Mouse (Mus musculus): ENCODE data around the gene Ptrh1. TPM values are rescaled to one million over a fixed set of nuclear protein-coding genes. Genes with fewer than 3 reads are reported as not detected.

The Ptrh1 gene
- polyA plus RNA-seq, 1 experiment from 2014 or later, result 1.1 TPM

DNA sequence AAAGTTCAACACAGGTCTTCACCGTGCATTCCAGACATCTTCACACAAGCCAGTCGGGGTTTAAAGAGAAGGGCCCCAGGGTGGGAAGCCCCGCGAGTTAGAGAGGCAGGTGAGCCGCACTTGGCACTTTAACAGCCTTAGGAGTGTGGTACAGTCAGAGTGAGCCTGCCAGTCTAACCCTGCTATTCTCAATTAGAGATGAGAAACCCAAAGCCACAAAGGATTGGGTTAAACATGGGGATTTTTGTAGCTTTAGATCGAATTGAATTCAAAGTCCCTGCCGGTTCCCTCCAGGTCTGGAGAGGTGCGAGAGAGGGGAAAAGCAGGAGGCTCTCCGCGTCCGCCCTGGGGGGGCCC, 34.7 kb upstream of the Ptrh1 start, which contains the start of gene 6330409D20Rik:
6330409D20Rik (minus strand) TSS at position 101 of the 357 bp plus-strand sequence.
- TF ChIP-seq CTCF (IDR thresholded peaks at IDR 0.05; ENCODE audit: low read depth) (no peak), EP300 (IDR thresholded peaks at IDR 0.05; ENCODE audit: low read depth) (no peak)
- Histone ChIP-seq H3K9me3 (ENCODE audit: low read length) (no peaks in the 10 kb centered on the region), H3K9ac (replicated peaks) (no peak within 1 kb of the TSS), H3K36me3 (replicated peaks; ENCODE audit: insufficient read depth, low read length) (peaks cover 9% of the 10 kb centered on the region), H3K27me3 (ENCODE audit: insufficient read depth, low read length) (peaks cover 6% of the 10 kb centered on the region; the same call in 1 of the 2 replicates), H3K27ac (ENCODE audit: low read depth) (no peak within 1 kb of the TSS), H3K4me1 (ENCODE audit: insufficient read depth) (0 out of 2 replicates have a peak, but pooled peaks cover 8% of the 10 kb centered on the region), H3K4me2 (ENCODE audit: low read depth, low read length) (peak within 1 kb of the TSS; percentile 57), H3K4me3 (ENCODE audit: low read depth, low read length) (peak within 1 kb of the TSS; percentile 13; the same call in 1 of the 2 replicates)
- 45% methylated on average over 11 of the region's 11 CpGs for WGBS (ENCODE audit: insufficient replicate concordance)
- ATAC-seq (no peak), DNase-seq (no peak)

DNA sequence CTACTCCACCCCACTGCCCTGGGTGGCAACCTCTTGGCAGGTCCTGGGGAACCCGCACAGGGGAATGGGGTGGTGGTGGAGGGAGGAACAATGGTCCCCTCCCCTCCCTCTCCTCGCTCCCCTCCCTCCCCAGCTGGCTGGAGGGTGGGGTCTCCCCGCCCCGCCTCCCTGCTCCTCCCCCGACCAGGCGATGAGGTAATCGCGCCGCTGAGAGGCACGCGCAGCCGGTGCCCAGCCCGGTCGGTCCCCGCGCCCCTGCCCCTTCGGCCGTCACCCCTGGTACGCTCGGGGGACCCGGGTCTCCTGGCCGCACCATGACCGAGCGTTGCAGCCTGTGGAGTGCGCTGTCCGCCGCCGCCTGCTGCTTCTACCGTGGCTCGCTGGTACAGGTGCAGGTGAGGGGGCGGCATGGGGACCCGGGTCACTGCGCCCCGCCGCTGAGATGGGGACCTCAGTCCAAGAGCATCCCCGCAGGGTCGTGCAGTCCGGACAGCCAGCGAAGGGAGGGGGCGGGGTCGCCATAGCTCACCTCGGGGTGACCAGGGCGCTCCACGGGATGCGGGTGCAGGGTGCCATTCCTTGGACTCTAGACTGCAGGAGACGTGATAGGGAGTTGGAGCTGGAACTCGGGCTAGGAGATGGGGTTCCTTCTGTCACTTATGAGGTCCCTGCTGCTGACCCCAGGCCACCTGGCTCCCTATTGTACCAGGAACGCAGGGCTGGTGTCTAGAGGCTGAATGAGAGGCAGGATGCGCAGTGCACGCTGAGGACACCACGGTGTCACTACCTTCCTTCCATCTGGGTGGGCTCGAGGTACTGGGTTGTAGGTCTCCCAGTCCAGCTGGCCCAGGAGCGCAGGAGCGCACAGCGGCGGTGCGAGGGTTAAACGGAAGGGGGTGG, 34.1 kb upstream of the Ptrh1 start:
- Histone ChIP-seq H3K27me3 (ENCODE audit: insufficient read depth, low read length) (peaks cover 6% of the 10 kb centered on the region; the same call in 1 of the 2 replicates), H3K36me3 (replicated peaks; ENCODE audit: insufficient read depth, low read length) (peaks cover 14% of the 10 kb centered on the region), H3K27ac (ENCODE audit: low read depth) (no peak overlapping the region), H3K9me3 (ENCODE audit: low read length) (no peaks in the 10 kb centered on the region), H3K4me3 (ENCODE audit: low read depth, low read length) (peak overlapping the region; percentile 13; the same call in 1 of the 2 replicates), H3K4me2 (ENCODE audit: low read depth, low read length) (peak overlapping the region; percentile 57), H3K4me1 (ENCODE audit: insufficient read depth) (0 out of 2 replicates have a peak, but pooled peaks cover 8% of the 10 kb centered on the region), H3K9ac (replicated peaks) (no peak overlapping the region)
- no peak for DNase-seq
- 59% methylated on average over 42 of the region's 58 CpGs for WGBS (ENCODE audit: insufficient replicate concordance)
- peak; percentile 25; the same call in 1 of the 2 replicates for ATAC-seq
- no peak for TF ChIP-seq CTCF (IDR thresholded peaks at IDR 0.05; ENCODE audit: low read depth)
- no peak for TF ChIP-seq EP300 (IDR thresholded peaks at IDR 0.05; ENCODE audit: low read depth)

DNA sequence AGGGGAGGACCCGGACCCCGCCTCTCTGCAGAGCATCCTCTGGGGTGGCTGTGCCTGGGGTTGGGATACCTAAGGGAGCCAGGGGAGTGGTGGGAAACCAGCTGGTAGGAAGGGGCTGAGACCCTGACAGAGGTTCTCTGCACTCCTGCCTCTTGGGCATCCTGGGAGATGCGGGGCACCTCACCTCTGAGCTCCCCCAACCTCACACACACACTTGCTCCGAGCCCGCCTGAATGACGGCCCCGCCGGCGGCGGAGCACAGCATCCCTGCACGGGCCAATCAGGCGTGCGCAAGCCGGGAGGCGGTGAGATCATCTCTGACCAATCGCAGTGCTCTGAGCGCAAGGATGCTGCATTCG, 33.4 kb upstream of the Ptrh1 start:
- H3K27me3 ChIP-seq (ENCODE audit: insufficient read depth, low read length), result peaks cover 6% of the 10 kb centered on the region; the same call in 1 of the 2 replicates
- 0 out of 2 replicates have a peak, but pooled peaks cover 8% of the 10 kb centered on the region for H3K4me1 ChIP-seq (ENCODE audit: insufficient read depth)
- H3K9ac ChIP-seq (replicated peaks), result no peak overlapping the region
- no peak for DNase-seq
- H3K4me3 ChIP-seq (ENCODE audit: low read depth, low read length), result no peak overlapping the region
- no peak for TF ChIP-seq EP300 (IDR thresholded peaks at IDR 0.05; ENCODE audit: low read depth)
- TF ChIP-seq CTCF (IDR thresholded peaks at IDR 0.05; ENCODE audit: low read depth), result no peak
- 73% methylated on average over 18 of the region's 18 CpGs for WGBS (ENCODE audit: insufficient replicate concordance)
- no peak overlapping the region for H3K4me2 ChIP-seq (ENCODE audit: low read depth, low read length)
- H3K9me3 ChIP-seq (ENCODE audit: low read length), result no peaks in the 10 kb centered on the region
- no peak overlapping the region for H3K27ac ChIP-seq (ENCODE audit: low read depth)
- 0 out of 2 replicates have a peak, but pooled peaks have one; percentile 25 for ATAC-seq
- peaks cover 20% of the 10 kb centered on the region for H3K36me3 ChIP-seq (replicated peaks; ENCODE audit: insufficient read depth, low read length)

DNA sequence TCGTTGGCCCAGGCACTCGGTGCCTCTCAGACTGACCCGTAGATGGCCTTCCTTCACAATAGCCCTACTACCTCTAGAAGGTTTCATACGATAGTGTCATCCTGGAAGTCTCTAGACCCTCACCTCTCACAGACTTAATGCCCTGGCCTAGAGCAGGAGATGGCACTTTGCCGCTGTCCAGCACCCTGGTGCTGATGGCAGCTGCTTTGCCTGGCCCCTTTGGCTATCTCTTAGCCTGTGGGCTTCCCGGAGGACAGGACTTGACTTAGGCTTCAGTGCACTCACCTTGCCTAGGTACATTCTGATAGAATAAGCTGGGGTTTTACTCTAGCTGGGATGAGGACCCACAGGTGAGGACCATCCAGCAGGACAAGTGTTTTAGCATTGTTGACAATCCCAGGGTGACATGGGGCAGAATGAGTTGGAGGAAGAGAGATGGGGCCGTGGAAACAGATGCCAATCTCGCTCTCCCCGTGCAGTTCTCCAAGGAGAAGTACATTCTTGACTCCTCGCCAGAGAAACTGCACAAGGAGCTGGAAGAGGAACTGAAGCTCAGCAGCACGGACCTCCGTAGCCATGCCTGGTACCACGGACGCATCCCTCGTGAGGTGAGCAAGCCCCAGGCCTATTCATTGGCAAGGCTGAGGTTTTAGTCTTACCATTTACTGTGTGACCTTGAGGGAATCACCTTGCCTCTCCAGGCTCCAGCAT, 31.2 kb upstream of the Ptrh1 start:
- no peak overlapping the region for H3K4me3 ChIP-seq (ENCODE audit: low read depth, low read length)
- 0 out of 2 replicates have a peak, but pooled peaks cover 8% of the 10 kb centered on the region for H3K4me1 ChIP-seq (ENCODE audit: insufficient read depth)
- DNase-seq (no peak), ATAC-seq (no peak)
- peaks cover 6% of the 10 kb centered on the region; the same call in 1 of the 2 replicates for H3K27me3 ChIP-seq (ENCODE audit: insufficient read depth, low read length)
- TF ChIP-seq EP300 (IDR thresholded peaks at IDR 0.05; ENCODE audit: low read depth), result no peak
- no peak for TF ChIP-seq CTCF (IDR thresholded peaks at IDR 0.05; ENCODE audit: low read depth)
- H3K27ac ChIP-seq (ENCODE audit: low read depth), result no peak overlapping the region
- no peak overlapping the region for H3K4me2 ChIP-seq (ENCODE audit: low read depth, low read length)
- WGBS (ENCODE audit: insufficient replicate concordance), result 69% methylated on average over 15 of the region's 15 CpGs
- peaks cover 23% of the 10 kb centered on the region for H3K36me3 ChIP-seq (replicated peaks; ENCODE audit: insufficient read depth, low read length)
- no peaks in the 10 kb centered on the region for H3K9me3 ChIP-seq (ENCODE audit: low read length)
- no peak overlapping the region for H3K9ac ChIP-seq (replicated peaks)

DNA sequence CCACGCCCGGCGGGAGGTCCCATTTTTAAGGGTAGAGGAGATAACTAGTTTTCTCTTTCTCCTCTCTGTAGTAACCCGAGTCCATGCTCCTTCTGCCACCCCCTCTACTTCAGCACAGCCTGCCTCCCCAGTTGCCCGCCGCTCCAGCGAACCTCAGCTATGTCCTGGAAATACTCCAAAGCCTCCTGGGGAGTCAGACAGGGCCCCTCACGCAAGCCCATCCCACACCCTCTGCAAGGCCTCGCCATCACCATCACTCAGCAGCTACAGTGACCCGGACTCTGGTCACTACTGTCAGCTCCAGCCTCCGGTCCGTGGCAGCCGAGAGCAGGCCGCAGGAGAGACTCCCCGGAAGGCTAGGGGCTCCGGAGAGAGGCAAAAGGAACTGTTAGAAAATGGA, 26.5 kb upstream of the Ptrh1 start:
- H3K9ac ChIP-seq (replicated peaks), result no peak overlapping the region
- H3K4me1 ChIP-seq (ENCODE audit: insufficient read depth), result no peaks in the 10 kb centered on the region; the same call in 1 of the 2 replicates
- H3K27me3 ChIP-seq (ENCODE audit: insufficient read depth, low read length), result no peaks in the 10 kb centered on the region
- H3K9me3 ChIP-seq (ENCODE audit: low read length), result no peaks in the 10 kb centered on the region
- WGBS (ENCODE audit: insufficient replicate concordance), result 82% methylated on average over 16 of the region's 16 CpGs
- no peak overlapping the region for H3K27ac ChIP-seq (ENCODE audit: low read depth)
- H3K4me2 ChIP-seq (ENCODE audit: low read depth, low read length), result no peak overlapping the region
- no peak for TF ChIP-seq EP300 (IDR thresholded peaks at IDR 0.05; ENCODE audit: low read depth)
- TF ChIP-seq CTCF (IDR thresholded peaks at IDR 0.05; ENCODE audit: low read depth), result no peak
- no peak for ATAC-seq
- no peak for DNase-seq
- H3K4me3 ChIP-seq (ENCODE audit: low read depth, low read length), result no peak overlapping the region
- H3K36me3 ChIP-seq (replicated peaks; ENCODE audit: insufficient read depth, low read length), result peaks cover 46% of the 10 kb centered on the region

DNA sequence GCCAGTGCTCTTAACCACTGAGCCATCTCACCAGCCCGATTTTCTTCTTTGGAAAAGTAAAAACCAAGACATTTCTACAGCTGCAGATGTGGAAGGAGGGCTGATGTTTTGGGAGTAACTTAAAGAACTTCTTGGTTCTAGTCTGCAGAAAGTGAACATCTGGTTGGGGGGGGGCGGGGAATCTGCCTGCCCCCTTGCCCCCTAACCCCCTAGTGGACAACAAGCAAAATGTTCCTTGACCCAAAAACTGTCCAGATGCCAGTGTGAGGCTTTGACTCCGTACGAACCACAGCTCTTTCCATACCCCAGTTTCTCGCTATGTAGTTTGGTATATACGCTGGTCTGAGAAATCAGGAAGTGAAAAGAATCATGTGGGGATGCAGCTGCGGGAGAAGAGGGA, 25.4 kb upstream of the Ptrh1 start:
- TF ChIP-seq EP300 (IDR thresholded peaks at IDR 0.05; ENCODE audit: low read depth), result no peak
- peak; percentile 39; the same call in 1 of the 2 replicates for TF ChIP-seq CTCF (IDR thresholded peaks at IDR 0.05; ENCODE audit: low read depth)
- 69% methylated on average over 7 of the region's 7 CpGs for WGBS (ENCODE audit: insufficient replicate concordance)

More for the DNA sequence above, 25.4 kb upstream of the Ptrh1 start:
- Histone ChIP-seq H3K27me3 (ENCODE audit: insufficient read depth, low read length) (no peaks in the 10 kb centered on the region), H3K9me3 (ENCODE audit: low read length) (no peaks in the 10 kb centered on the region), H3K9ac (replicated peaks) (no peak overlapping the region), H3K4me1 (ENCODE audit: insufficient read depth) (no peaks in the 10 kb centered on the region; the same call in 1 of the 2 replicates), H3K4me3 (ENCODE audit: low read depth, low read length) (no peak overlapping the region), H3K4me2 (ENCODE audit: low read depth, low read length) (no peak overlapping the region), H3K27ac (ENCODE audit: low read depth) (no peak overlapping the region), H3K36me3 (replicated peaks; ENCODE audit: insufficient read depth, low read length) (peaks cover 55% of the 10 kb centered on the region)
- ATAC-seq (no peak), DNase-seq (no peak)
